Mouse (Mus musculus): ENCODE data around the gene Rab8b.

GRCm38 (mm10) chr9:66879486-66879885 is 40.0 kb downstream of the Rab8b start:
- no peak for TF ChIP-seq POLR2A (IDR thresholded peaks at IDR 0.05; ENCODE audit: borderline replicate concordance, low read depth, low read length)
- TF ChIP-seq CTCF (IDR thresholded peaks at IDR 0.05; ENCODE audit: low read depth, low read length), result no peak
